Mouse (Mus musculus): Measurements from ENCODE around the gene Mycbp2. TPM values are rescaled to one million over a fixed set of nuclear protein-coding genes. Genes with fewer than 3 reads are reported as not detected.

Gene Mycbp2
- polyA plus RNA-seq, 1 experiment from 2014 or later = 38.1 TPM

- Histone ChIP-seq H3K27ac (ENCODE audit: low read depth, low read length) (no peak overlapping the region), H3K4me2 (replicated peaks; ENCODE audit: low read depth, low read length) (no peak overlapping the region), H3K36me3 (ENCODE audit: control insufficient read depth, insufficient read depth, low read length) (0 out of 2 replicates have a peak, but pooled peaks cover 5% of the 10 kb centered on the region), H3K9ac (ENCODE audit: low read depth, low read length) (no peak overlapping the region), H3K9me3 (ENCODE audit: control insufficient read depth, low read length) (no peaks in the 10 kb centered on the region), H3K4me3 (ENCODE audit: low read depth, low read length) (no peak overlapping the region), H3K4me1 (replicated peaks; ENCODE audit: control insufficient read depth, insufficient read depth, low read length) (no peaks in the 10 kb centered on the region), H3K27me3 (ENCODE audit: control insufficient read depth, insufficient read depth, low read length) (no peaks in the 10 kb centered on the region)
- 98% methylated on average over 2 of the region's 2 CpGs for WGBS
- DNase-seq (ENCODE audit: low spot score) (no peak), ATAC-seq (ENCODE audit: low FRiP score) (no peak)
Observed at GRCm38 (mm10) chr14:103296227-103296626, 50.4 kb downstream of the Mycbp2 start.

GRCm38 (mm10) chr14:103286650-103287049, 60.0 kb downstream of the Mycbp2 start:
- no peak for DNase-seq (ENCODE audit: low spot score)
- Histone ChIP-seq H3K9me3 (ENCODE audit: control insufficient read depth, low read length) (no peaks in the 10 kb centered on the region), H3K36me3 (ENCODE audit: control insufficient read depth, insufficient read depth, low read length) (no peaks in the 10 kb centered on the region), H3K27me3 (ENCODE audit: control insufficient read depth, insufficient read depth, low read length) (no peaks in the 10 kb centered on the region), H3K4me2 (replicated peaks; ENCODE audit: low read depth, low read length) (no peak overlapping the region), H3K27ac (ENCODE audit: low read depth, low read length) (no peak overlapping the region), H3K9ac (ENCODE audit: low read depth, low read length) (no peak overlapping the region), H3K4me1 (replicated peaks; ENCODE audit: control insufficient read depth, insufficient read depth, low read length) (no peaks in the 10 kb centered on the region), H3K4me3 (ENCODE audit: low read depth, low read length) (no peak overlapping the region)
- 83% methylated on average over 2 of the region's 2 CpGs for WGBS
- no peak for ATAC-seq (ENCODE audit: low FRiP score)

GRCm38 (mm10) chr14:103276667-103277066, 69.9 kb downstream of the Mycbp2 start:
- Histone ChIP-seq H3K36me3 (ENCODE audit: control insufficient read depth, insufficient read depth, low read length) (no peaks in the 10 kb centered on the region), H3K27me3 (ENCODE audit: control insufficient read depth, insufficient read depth, low read length) (no peaks in the 10 kb centered on the region), H3K9ac (ENCODE audit: low read depth, low read length) (no peak overlapping the region), H3K27ac (ENCODE audit: low read depth, low read length) (no peak overlapping the region), H3K4me2 (replicated peaks; ENCODE audit: low read depth, low read length) (no peak overlapping the region), H3K9me3 (ENCODE audit: control insufficient read depth, low read length) (no peaks in the 10 kb centered on the region), H3K4me3 (ENCODE audit: low read depth, low read length) (no peak overlapping the region), H3K4me1 (replicated peaks; ENCODE audit: control insufficient read depth, insufficient read depth, low read length) (no peaks in the 10 kb centered on the region)
- no peak for ATAC-seq (ENCODE audit: low FRiP score)
- no peak for DNase-seq (ENCODE audit: low spot score)
- WGBS = 92% methylated on average over 4 of the region's 4 CpGs

GRCm38 (mm10) chr14:103260437-103260836, 86.2 kb downstream of the Mycbp2 start:
- no peak for DNase-seq (ENCODE audit: low spot score)

GRCm38 (mm10) chr14:103258745-103259144, 87.9 kb downstream of the Mycbp2 start:
- H3K27me3 ChIP-seq (ENCODE audit: control insufficient read depth, insufficient read depth, low read length) = no peaks in the 10 kb centered on the region
- H3K4me2 ChIP-seq (replicated peaks; ENCODE audit: low read depth, low read length) = no peak overlapping the region
- no peak for ATAC-seq (ENCODE audit: low FRiP score)
- no peak overlapping the region for H3K27ac ChIP-seq (ENCODE audit: low read depth, low read length)
- no peak overlapping the region for H3K4me3 ChIP-seq (ENCODE audit: low read depth, low read length)
- no peak for DNase-seq (ENCODE audit: low spot score)
- WGBS = 91% methylated on average over 2 of the region's 2 CpGs
- no peaks in the 10 kb centered on the region for H3K36me3 ChIP-seq (ENCODE audit: control insufficient read depth, insufficient read depth, low read length)
- no peak overlapping the region for H3K9ac ChIP-seq (ENCODE audit: low read depth, low read length)
- H3K4me1 ChIP-seq (replicated peaks; ENCODE audit: control insufficient read depth, insufficient read depth, low read length) = no peaks in the 10 kb centered on the region
- no peaks in the 10 kb centered on the region for H3K9me3 ChIP-seq (ENCODE audit: control insufficient read depth, low read length)

More at GRCm38 (mm10) chr14:103260437-103260836, 86.2 kb downstream of the Mycbp2 start:
- no peaks in the 10 kb centered on the region for H3K36me3 ChIP-seq (ENCODE audit: control insufficient read depth, insufficient read depth, low read length)
- no peak overlapping the region for H3K4me2 ChIP-seq (replicated peaks; ENCODE audit: low read depth, low read length)
- no peaks in the 10 kb centered on the region for H3K9me3 ChIP-seq (ENCODE audit: control insufficient read depth, low read length)
- ATAC-seq (ENCODE audit: low FRiP score) = no peak
- no peak overlapping the region for H3K9ac ChIP-seq (ENCODE audit: low read depth, low read length)
- no peaks in the 10 kb centered on the region for H3K27me3 ChIP-seq (ENCODE audit: control insufficient read depth, insufficient read depth, low read length)
- no peaks in the 10 kb centered on the region for H3K4me1 ChIP-seq (replicated peaks; ENCODE audit: control insufficient read depth, insufficient read depth, low read length)
- H3K4me3 ChIP-seq (ENCODE audit: low read depth, low read length) = no peak overlapping the region
- WGBS = 97% methylated on average over 2 of the region's 2 CpGs
- no peak overlapping the region for H3K27ac ChIP-seq (ENCODE audit: low read depth, low read length)

- no peaks in the 10 kb centered on the region for H3K9me3 ChIP-seq (ENCODE audit: control insufficient read depth, low read length)
- H3K27me3 ChIP-seq (ENCODE audit: control insufficient read depth, insufficient read depth, low read length) = no peaks in the 10 kb centered on the region
- DNase-seq (ENCODE audit: low spot score) (no peak), ATAC-seq (ENCODE audit: low FRiP score) (no peak)
- H3K4me3 ChIP-seq (ENCODE audit: low read depth, low read length) = no peak overlapping the region
- H3K36me3 ChIP-seq (ENCODE audit: control insufficient read depth, insufficient read depth, low read length) = no peaks in the 10 kb centered on the region
- 93% methylated on average over 7 of the region's 7 CpGs for WGBS
- no peaks in the 10 kb centered on the region for H3K4me1 ChIP-seq (replicated peaks; ENCODE audit: control insufficient read depth, insufficient read depth, low read length)
- no peak overlapping the region for H3K27ac ChIP-seq (ENCODE audit: low read depth, low read length)
- H3K4me2 ChIP-seq (replicated peaks; ENCODE audit: low read depth, low read length) = no peak overlapping the region
- H3K9ac ChIP-seq (ENCODE audit: low read depth, low read length) = no peak overlapping the region
Observed at GRCm38 (mm10) chr14:103256866-103257265, 89.7 kb downstream of the Mycbp2 start.

- H3K9ac ChIP-seq (ENCODE audit: low read depth, low read length) = no peak overlapping the region
- 83% methylated on average over 2 of the region's 2 CpGs for WGBS
- ATAC-seq (ENCODE audit: low FRiP score) (no peak), DNase-seq (ENCODE audit: low spot score) (no peak)
- H3K4me3 ChIP-seq (ENCODE audit: low read depth, low read length) = no peak overlapping the region
- H3K4me2 ChIP-seq (replicated peaks; ENCODE audit: low read depth, low read length) = no peak overlapping the region
- H3K4me1 ChIP-seq (replicated peaks; ENCODE audit: control insufficient read depth, insufficient read depth, low read length) = no peaks in the 10 kb centered on the region
- H3K27me3 ChIP-seq (ENCODE audit: control insufficient read depth, insufficient read depth, low read length) = no peaks in the 10 kb centered on the region
- H3K27ac ChIP-seq (ENCODE audit: low read depth, low read length) = no peak overlapping the region
- H3K36me3 ChIP-seq (ENCODE audit: control insufficient read depth, insufficient read depth, low read length) = no peaks in the 10 kb centered on the region
- H3K9me3 ChIP-seq (ENCODE audit: control insufficient read depth, low read length) = no peaks in the 10 kb centered on the region
Observed at GRCm38 (mm10) chr14:103254311-103254710, 92.3 kb downstream of the Mycbp2 start.

- ATAC-seq (ENCODE audit: low FRiP score) = no peak
- 93% methylated on average over 6 of the region's 6 CpGs for WGBS
- no peaks in the 10 kb centered on the region for H3K9me3 ChIP-seq (ENCODE audit: control insufficient read depth, low read length)
- H3K36me3 ChIP-seq (ENCODE audit: control insufficient read depth, insufficient read depth, low read length) = no peaks in the 10 kb centered on the region
- no peak overlapping the region for H3K27ac ChIP-seq (ENCODE audit: low read depth, low read length)
- no peak for DNase-seq (ENCODE audit: low spot score)
- no peaks in the 10 kb centered on the region for H3K4me1 ChIP-seq (replicated peaks; ENCODE audit: control insufficient read depth, insufficient read depth, low read length)
- no peak overlapping the region for H3K4me3 ChIP-seq (ENCODE audit: low read depth, low read length)
- no peak overlapping the region for H3K9ac ChIP-seq (ENCODE audit: low read depth, low read length)
- H3K4me2 ChIP-seq (replicated peaks; ENCODE audit: low read depth, low read length) = no peak overlapping the region
- H3K27me3 ChIP-seq (ENCODE audit: control insufficient read depth, insufficient read depth, low read length) = no peaks in the 10 kb centered on the region
Observed at GRCm38 (mm10) chr14:103242020-103242419, 104.6 kb downstream of the Mycbp2 start.

- Histone ChIP-seq H3K4me2 (replicated peaks; ENCODE audit: low read depth, low read length) (no peak overlapping the region), H3K9ac (ENCODE audit: low read depth, low read length) (no peak overlapping the region), H3K4me1 (replicated peaks; ENCODE audit: control insufficient read depth, insufficient read depth, low read length) (no peaks in the 10 kb centered on the region), H3K27ac (ENCODE audit: low read depth, low read length) (no peak overlapping the region), H3K9me3 (ENCODE audit: control insufficient read depth, low read length) (no peaks in the 10 kb centered on the region), H3K36me3 (ENCODE audit: control insufficient read depth, insufficient read depth, low read length) (no peaks in the 10 kb centered on the region), H3K4me3 (ENCODE audit: low read depth, low read length) (no peak overlapping the region), H3K27me3 (ENCODE audit: control insufficient read depth, insufficient read depth, low read length) (no peaks in the 10 kb centered on the region)
- ATAC-seq (ENCODE audit: low FRiP score) (no peak), DNase-seq (ENCODE audit: low spot score) (no peak)
- WGBS = 93% methylated on average over 6 of the region's 6 CpGs
Observed at GRCm38 (mm10) chr14:103234770-103235169, 111.8 kb downstream of the Mycbp2 start.
